Mouse (Mus musculus) G1E (cell line): ENCODE data around the gene Cadm4. TPM values are rescaled to one million over a fixed set of nuclear protein-coding genes. Genes with fewer than 3 reads are reported as not detected.

Experiments used
- ATAC-seq: 2 replicates; pipeline ENCODE4 v1.8.0; 2016; ENCODE audit warnings: mild to moderate bottlenecking; ENCODE audit not compliant: insufficient number of reproducible peaks, poor library complexity, low FRiP score, severe bottlenecking; ENCODE audit errors: extremely low read depth
- DNase-seq: peaks from one replicate; pipeline ENCODE4 v3.0.0; 2012; ENCODE audit warnings: low spot score
- H3K27me3 ChIP-seq: 2 replicates; pipeline ENCODE4 v1.6.1; 2012; ENCODE audit warnings: mild to moderate bottlenecking, low read length, inconsistent platforms; ENCODE audit not compliant: insufficient read depth
- H3K36me3 ChIP-seq: replicated peaks from 2 replicates; pipeline ENCODE3; 2012; ENCODE audit warnings: mild to moderate bottlenecking, inconsistent platforms
- H3K4me1 ChIP-seq: 2 replicates; pipeline ENCODE4 v1.6.1; 2012; ENCODE audit warnings: low read depth, low read length, inconsistent platforms, mixed read lengths; ENCODE audit not compliant: insufficient read depth
- H3K4me3 ChIP-seq: 2 replicates; pipeline ENCODE4 v1.5.1; 2012; ENCODE audit warnings: low read depth, mild to moderate bottlenecking, inconsistent platforms, low read length, moderate library complexity, mixed read lengths
- H3K9me3 ChIP-seq: replicated peaks from 2 replicates; pipeline ENCODE4 v1.6.1; 2012; ENCODE audit warnings: inconsistent platforms
- CTCF ChIP-seq: IDR thresholded peaks from 2 replicates; pipeline ENCODE4 v1.5.1; 2012; ENCODE audit warnings: low read depth, low read length, inconsistent platforms, mixed read lengths
- GATA1 ChIP-seq: IDR thresholded peaks from 2 replicates; pipeline ENCODE4 v1.6.1; 2012; ENCODE audit warnings: borderline replicate concordance, low read length, inconsistent platforms, mixed read lengths
- GATA2 ChIP-seq: IDR thresholded peaks from 2 replicates; pipeline ENCODE4 v1.6.1; 2012; ENCODE audit warnings: low read depth, low read length, inconsistent platforms, borderline replicate concordance
- POLR2AphosphoS5 ChIP-seq: IDR thresholded peaks from 2 replicates; pipeline ENCODE4 v1.6.1; 2012; ENCODE audit warnings: low read depth, low read length, inconsistent platforms; ENCODE audit not compliant: insufficient replicate concordance
- TAL1 ChIP-seq: conservative IDR thresholded peaks from 2 replicates; pipeline ENCODE4 v1.6.1; 2012; ENCODE audit warnings: low read depth, low read length, inconsistent platforms, mixed read lengths
- polyA plus RNA-seq: library from polyadenylated mRNA; stranded (reverse); fragments of >175 nt; gene quantifications from 2 replicates; pipeline ENCODE4 v1.2.3, GENCODE M21; 2012
- total RNA-seq, 2 experiments: library from RNA; stranded (forward) in 1 of 2; stranded (reverse) in 1 of 2; fragments of 200-1000 nt in 1 of 2; fragments of >200 nt in 1 of 2; fragmentation: Nextera tagmentation in 1 of 2; gene quantifications; 2 replicates each; pipeline ENCODE4 v1.2.3; 2014 to 2017

The Cadm4 gene
- total and polyA plus RNA-seq, 3 experiments: 0.16 TPM; not detected in 2

DNA sequence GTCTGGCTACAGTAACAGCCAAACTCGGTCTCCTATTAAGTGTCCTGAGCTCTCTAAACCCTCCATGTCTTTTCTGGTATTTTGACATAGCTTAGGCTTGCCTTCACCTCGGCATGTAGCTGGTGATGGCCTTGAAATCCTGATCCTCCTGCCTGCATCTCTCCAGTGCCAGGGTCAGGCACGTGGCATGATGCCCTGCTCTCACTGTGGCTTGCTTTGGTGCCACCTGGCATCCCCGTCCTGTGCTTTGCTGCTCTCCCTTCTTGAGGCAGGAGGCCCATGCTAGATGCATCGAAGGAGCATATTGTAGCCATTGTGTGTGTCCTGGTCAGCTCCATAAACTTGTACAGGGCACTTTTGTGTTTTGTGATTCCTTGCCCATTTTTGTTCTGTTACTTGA lies 55.8 kb downstream of the Cadm4 start:
- Histone ChIP-seq H3K9me3 (no peaks in the 10 kb centered on the region), H3K27me3 (peaks cover 17% of the 10 kb centered on the region), H3K36me3 (peaks cover 37% of the 10 kb centered on the region), H3K4me1 (no peaks in the 10 kb centered on the region; the same call in 1 of the 2 replicates), H3K4me3 (no peak overlapping the region)
- TF ChIP-seq CTCF: no peak
- no peak for TF ChIP-seq GATA2
- TF ChIP-seq TAL1: no peak
- no peak for TF ChIP-seq GATA1
- TF ChIP-seq POLR2AphosphoS5: no peak; the same call in 1 of the 2 replicates
- DNase-seq (no peak), ATAC-seq (no peak)

DNA sequence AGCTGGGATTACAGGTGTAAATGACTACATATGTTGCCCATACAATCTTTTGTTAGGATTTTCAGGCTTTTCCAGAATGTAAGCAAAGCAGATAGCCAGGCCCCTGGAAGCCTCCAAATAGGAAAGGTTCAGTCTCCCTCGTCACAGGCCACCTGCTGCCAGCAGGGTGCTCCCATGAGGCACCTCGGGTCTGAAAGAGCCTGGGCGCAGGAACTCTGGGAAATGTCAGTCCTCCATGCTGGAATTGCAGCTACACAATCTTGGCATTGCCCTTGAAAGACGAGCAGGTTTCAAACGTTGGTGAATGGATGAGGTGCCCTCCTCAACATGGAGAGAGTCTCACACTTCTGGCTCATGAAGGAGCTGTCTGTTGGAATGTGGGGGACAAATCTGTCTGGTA lies 56.3 kb downstream of the Cadm4 start:
- H3K9me3 ChIP-seq: no peaks in the 10 kb centered on the region
- peaks cover 17% of the 10 kb centered on the region for H3K27me3 ChIP-seq
- peaks cover 32% of the 10 kb centered on the region for H3K36me3 ChIP-seq
- ATAC-seq: no peak
- no peak for DNase-seq
- TF ChIP-seq TAL1 (no peak), GATA1 (no peak), CTCF (no peak), POLR2AphosphoS5 (no peak), GATA2 (no peak)
- no peaks in the 10 kb centered on the region; the same call in 1 of the 2 replicates for H3K4me1 ChIP-seq
- H3K4me3 ChIP-seq: no peak overlapping the region

DNA sequence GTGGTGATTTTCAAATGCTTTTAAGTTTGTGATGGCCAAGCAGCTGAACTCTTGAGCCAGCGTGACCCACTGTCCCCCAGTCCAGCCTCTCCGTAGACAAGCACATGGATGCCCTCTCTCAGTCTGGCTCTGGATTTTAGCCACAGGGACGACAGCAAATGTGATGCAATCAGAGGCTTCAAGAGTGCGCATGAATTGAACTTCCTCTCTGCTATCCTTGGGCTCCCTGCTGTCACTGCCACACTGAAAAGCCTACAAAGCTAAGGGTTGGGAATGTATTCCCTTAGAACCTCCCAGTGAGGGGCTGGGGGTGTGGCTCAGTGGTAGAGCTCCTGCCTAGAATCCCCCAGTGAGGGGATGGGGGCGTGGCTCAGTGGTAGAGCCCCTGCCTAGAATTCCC lies 56.9 kb downstream of the Cadm4 start:
- H3K9me3 ChIP-seq: no peaks in the 10 kb centered on the region
- no peak overlapping the region for H3K4me3 ChIP-seq
- TF ChIP-seq CTCF: no peak
- TF ChIP-seq POLR2AphosphoS5: no peak
- no peak for TF ChIP-seq GATA1
- TF ChIP-seq GATA2: no peak
- no peak for TF ChIP-seq TAL1
- peaks cover 19% of the 10 kb centered on the region for H3K27me3 ChIP-seq
- peaks cover 27% of the 10 kb centered on the region for H3K36me3 ChIP-seq
- ATAC-seq (no peak), DNase-seq (no peak)
- no peaks in the 10 kb centered on the region; the same call in 1 of the 2 replicates for H3K4me1 ChIP-seq

DNA sequence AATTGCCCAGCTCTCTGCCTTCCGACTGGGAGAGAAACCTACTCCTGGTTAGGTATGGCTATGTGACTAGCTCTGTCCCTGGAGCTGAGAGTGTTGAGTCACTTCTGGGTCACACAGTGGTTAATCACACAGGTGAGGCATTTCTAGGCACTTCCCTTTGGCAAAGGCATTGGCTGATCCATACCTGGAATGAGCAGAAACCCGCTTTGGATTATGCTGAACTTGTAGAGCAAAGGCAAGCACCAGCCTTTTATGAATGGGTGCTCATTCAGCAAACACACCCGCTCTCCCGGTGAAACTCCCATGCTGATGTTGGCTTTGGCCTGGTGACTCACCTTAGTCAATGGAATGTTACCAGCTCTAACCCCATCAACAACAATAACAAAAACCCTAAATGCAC lies 57.9 kb downstream of the Cadm4 start:
- Histone ChIP-seq H3K4me1 (no peaks in the 10 kb centered on the region; the same call in 1 of the 2 replicates), H3K4me3 (no peak overlapping the region), H3K27me3 (peaks cover 19% of the 10 kb centered on the region), H3K36me3 (peaks cover 17% of the 10 kb centered on the region), H3K9me3 (peaks cover 2% of the 10 kb centered on the region; the same call in 1 of the 2 replicates)
- no peak for DNase-seq
- no peak for ATAC-seq
- TF ChIP-seq TAL1 (no peak), GATA2 (no peak), CTCF (no peak), GATA1 (no peak), POLR2AphosphoS5 (no peak)

DNA sequence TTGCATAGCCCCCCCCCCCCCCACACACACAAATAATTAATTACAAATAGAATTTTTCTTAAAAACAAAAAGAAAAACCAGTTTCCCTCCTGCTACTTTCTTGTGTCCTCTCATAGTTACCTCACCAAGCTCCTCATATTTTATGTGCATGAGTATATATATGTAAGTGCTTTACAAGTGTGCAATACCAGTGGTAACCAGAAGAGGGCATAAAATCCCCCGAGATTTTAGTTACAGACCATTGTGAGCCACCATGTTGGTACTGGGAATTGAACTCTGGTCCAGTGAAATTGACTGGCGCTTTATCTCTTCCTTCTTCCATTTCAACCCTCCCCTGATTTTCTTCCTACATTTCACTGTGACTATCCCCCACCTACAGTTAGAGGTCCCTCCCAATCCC lies 62.7 kb downstream of the Cadm4 start:
- H3K36me3 ChIP-seq: peaks cover 19% of the 10 kb centered on the region
- peaks cover 4% of the 10 kb centered on the region; the same call in 1 of the 2 replicates for H3K9me3 ChIP-seq
- no peak overlapping the region for H3K4me3 ChIP-seq
- DNase-seq: no peak
- TF ChIP-seq POLR2AphosphoS5: no peak
- TF ChIP-seq GATA1: no peak
- 0 out of 2 replicates have a peak, but pooled peaks have one; percentile 12 for TF ChIP-seq CTCF
- no peak for TF ChIP-seq GATA2
- no peak for TF ChIP-seq TAL1
- ATAC-seq: no peak
- H3K4me1 ChIP-seq: peaks cover 26% of the 10 kb centered on the region
- peaks cover 18% of the 10 kb centered on the region for H3K27me3 ChIP-seq

DNA sequence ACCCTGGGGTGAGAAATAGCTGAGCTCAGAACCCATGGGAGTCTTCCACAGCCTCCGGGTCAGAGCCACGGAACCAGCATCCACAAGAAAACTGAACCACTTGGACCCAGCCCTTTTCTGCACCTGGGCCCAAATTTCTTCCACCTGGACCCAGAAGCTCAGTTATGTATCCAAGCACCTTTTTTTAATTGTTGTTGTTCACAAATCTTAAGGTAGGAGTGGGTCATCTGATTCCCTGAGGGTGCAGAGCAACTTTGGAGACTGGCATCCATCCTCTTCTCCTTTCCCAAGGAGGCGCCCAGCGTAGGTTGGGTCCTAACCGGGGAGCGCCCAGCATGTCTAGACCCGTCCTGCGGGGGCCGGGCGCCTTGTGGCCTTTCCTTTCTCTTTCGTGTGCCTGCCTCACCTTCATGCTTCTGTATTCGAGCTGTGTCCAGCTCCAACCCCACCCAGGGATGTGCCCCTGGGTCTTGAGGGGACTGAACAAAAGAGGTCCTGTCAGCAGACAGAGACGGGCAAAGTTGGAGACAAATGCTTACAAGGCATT lies 64.3 kb downstream of the Cadm4 start, which contains the start of the genes Pinlyp and Xrcc1:
Pinlyp (minus strand) TSS at position 51 of the 547 bp plus-strand sequence.
Xrcc1 (plus strand) TSS at position 222 of the 547 bp plus-strand sequence.
- H3K27me3 ChIP-seq: peaks cover 15% of the 10 kb centered on the region; the same call in 1 of the 2 replicates
- DNase-seq: no peak
- ATAC-seq: no peak

More for the DNA sequence above, 64.3 kb downstream of the Cadm4 start, which contains the start of the genes Pinlyp and Xrcc1:
- H3K9me3 ChIP-seq: peaks cover 4% of the 10 kb centered on the region; the same call in 1 of the 2 replicates
- H3K36me3 ChIP-seq: peaks cover 35% of the 10 kb centered on the region
- peaks cover 33% of the 10 kb centered on the region for H3K4me1 ChIP-seq
- no peak for TF ChIP-seq GATA2
- H3K4me3 ChIP-seq: peak within 1 kb of the TSS; percentile 87
